Mouse (Mus musculus): Measurements from ENCODE around the gene Nr5a2. TPM values are rescaled to one million over a fixed set of nuclear protein-coding genes. Genes with fewer than 3 reads are reported as not detected.

The Nr5a2 gene
- polyA plus RNA-seq, 1 experiment from 2014 or later, result 2.0 TPM

GRCm38 (mm10) chr1:136953444-136954107 lies 6.7 kb downstream of the Nr5a2 start:
- 2% methylated on average over 15 of the region's 15 CpGs for WGBS
- no peak overlapping the region for H3K9ac ChIP-seq (replicated peaks; ENCODE audit: low read length)
- no peak overlapping the region for H3K4me3 ChIP-seq (ENCODE audit: low read depth, low read length)

GRCm38 (mm10) chr1:136952609-136953311 lies 7.5 kb downstream of the Nr5a2 start:
- Histone ChIP-seq H3K36me3 (replicated peaks; ENCODE audit: control insufficient read depth, insufficient read depth, low read depth, low read length) (no peaks in the 10 kb centered on the region), H3K9ac (replicated peaks; ENCODE audit: low read length) (peak overlapping the region; percentile 26), H3K27ac (replicated peaks; ENCODE audit: low read depth, low read length) (no peak overlapping the region), H3K4me2 (ENCODE audit: low read depth, low read length) (peak overlapping the region; percentile 50), H3K27me3 (ENCODE audit: control insufficient read depth, insufficient read depth, low read length) (peaks cover 53% of the 10 kb centered on the region), H3K9me3 (replicated peaks; ENCODE audit: control insufficient read depth, low read length) (no peaks in the 10 kb centered on the region), H3K4me3 (ENCODE audit: low read depth, low read length) (peak overlapping the region; percentile 24), H3K4me1 (ENCODE audit: control insufficient read depth, insufficient read depth, low read length) (no peaks in the 10 kb centered on the region; the same call in none of the 2 replicates)
- ATAC-seq (replicated peaks; ENCODE audit: insufficient number of reproducible peaks, low FRiP score, low TSS enrichment, low read depth) (no peak), DNase-seq (ENCODE audit: low spot score) (peak; percentile 54)
- under 1% methylated on average over 39 of the region's 39 CpGs for WGBS

More at GRCm38 (mm10) chr1:136953444-136954107, 6.7 kb downstream of the Nr5a2 start:
- ATAC-seq (replicated peaks; ENCODE audit: insufficient number of reproducible peaks, low FRiP score, low TSS enrichment, low read depth), result no peak
- H3K27ac ChIP-seq (replicated peaks; ENCODE audit: low read depth, low read length), result no peak overlapping the region
- no peaks in the 10 kb centered on the region for H3K36me3 ChIP-seq (replicated peaks; ENCODE audit: control insufficient read depth, insufficient read depth, low read depth, low read length)
- DNase-seq (ENCODE audit: low spot score), result no peak
- H3K27me3 ChIP-seq (ENCODE audit: control insufficient read depth, insufficient read depth, low read length), result peaks cover 51% of the 10 kb centered on the region
- H3K4me1 ChIP-seq (ENCODE audit: control insufficient read depth, insufficient read depth, low read length), result no peaks in the 10 kb centered on the region; the same call in none of the 2 replicates
- H3K9me3 ChIP-seq (replicated peaks; ENCODE audit: control insufficient read depth, low read length), result no peaks in the 10 kb centered on the region
- no peak overlapping the region; the same call in 1 of the 2 replicates for H3K4me2 ChIP-seq (ENCODE audit: low read depth, low read length)

- H3K27ac ChIP-seq (replicated peaks; ENCODE audit: low read depth, low read length), result no peak overlapping the region
- 1% methylated on average over 18 of the region's 21 CpGs for WGBS
- H3K27me3 ChIP-seq (ENCODE audit: control insufficient read depth, insufficient read depth, low read length), result peaks cover 59% of the 10 kb centered on the region
- no peaks in the 10 kb centered on the region for H3K36me3 ChIP-seq (replicated peaks; ENCODE audit: control insufficient read depth, insufficient read depth, low read depth, low read length)
- peak overlapping the region; percentile 50; the same call in 1 of the 2 replicates for H3K4me2 ChIP-seq (ENCODE audit: low read depth, low read length)
- no peak overlapping the region for H3K9ac ChIP-seq (replicated peaks; ENCODE audit: low read length)
- ATAC-seq (replicated peaks; ENCODE audit: insufficient number of reproducible peaks, low FRiP score, low TSS enrichment, low read depth) (no peak), DNase-seq (ENCODE audit: low spot score) (no peak)
- H3K4me3 ChIP-seq (ENCODE audit: low read depth, low read length), result peak overlapping the region; percentile 14; the same call in 1 of the 2 replicates
- H3K4me1 ChIP-seq (ENCODE audit: control insufficient read depth, insufficient read depth, low read length), result no peaks in the 10 kb centered on the region; the same call in none of the 2 replicates
- no peaks in the 10 kb centered on the region for H3K9me3 ChIP-seq (replicated peaks; ENCODE audit: control insufficient read depth, low read length)
Measured at GRCm38 (mm10) chr1:136951946-136952531, 8.2 kb downstream of the Nr5a2 start.

GRCm38 (mm10) chr1:136951155-136951650 lies 9.0 kb downstream of the Nr5a2 start:
- Histone ChIP-seq H3K36me3 (replicated peaks; ENCODE audit: control insufficient read depth, insufficient read depth, low read depth, low read length) (no peaks in the 10 kb centered on the region), H3K27me3 (ENCODE audit: control insufficient read depth, insufficient read depth, low read length) (peaks cover 61% of the 10 kb centered on the region), H3K9me3 (replicated peaks; ENCODE audit: control insufficient read depth, low read length) (no peaks in the 10 kb centered on the region), H3K4me3 (ENCODE audit: low read depth, low read length) (no peak overlapping the region), H3K4me1 (ENCODE audit: control insufficient read depth, insufficient read depth, low read length) (no peaks in the 10 kb centered on the region; the same call in none of the 2 replicates), H3K27ac (replicated peaks; ENCODE audit: low read depth, low read length) (no peak overlapping the region), H3K9ac (replicated peaks; ENCODE audit: low read length) (no peak overlapping the region), H3K4me2 (ENCODE audit: low read depth, low read length) (no peak overlapping the region)
- DNase-seq (ENCODE audit: low spot score) (no peak), ATAC-seq (replicated peaks; ENCODE audit: insufficient number of reproducible peaks, low FRiP score, low TSS enrichment, low read depth) (no peak)
- 14% methylated on average over 3 of the region's 3 CpGs for WGBS

- DNase-seq (ENCODE audit: low spot score) (no peak), ATAC-seq (replicated peaks; ENCODE audit: insufficient number of reproducible peaks, low FRiP score, low TSS enrichment, low read depth) (peak; percentile 57)
- H3K4me3 ChIP-seq (ENCODE audit: low read depth, low read length), result peak overlapping the region; percentile 39
- H3K4me2 ChIP-seq (ENCODE audit: low read depth, low read length), result peak overlapping the region; percentile 71
- no peak overlapping the region; the same call in 1 of the 2 replicates for H3K9ac ChIP-seq (replicated peaks; ENCODE audit: low read length)
- no peaks in the 10 kb centered on the region for H3K9me3 ChIP-seq (replicated peaks; ENCODE audit: control insufficient read depth, low read length)
- no peaks in the 10 kb centered on the region; the same call in none of the 2 replicates for H3K4me1 ChIP-seq (ENCODE audit: control insufficient read depth, insufficient read depth, low read length)
- no peaks in the 10 kb centered on the region for H3K36me3 ChIP-seq (replicated peaks; ENCODE audit: control insufficient read depth, insufficient read depth, low read depth, low read length)
- no peak overlapping the region for H3K27ac ChIP-seq (replicated peaks; ENCODE audit: low read depth, low read length)
- WGBS, result 2% methylated on average over 12 of the region's 12 CpGs
- H3K27me3 ChIP-seq (ENCODE audit: control insufficient read depth, insufficient read depth, low read length), result peaks cover 52% of the 10 kb centered on the region
Measured at GRCm38 (mm10) chr1:136949323-136949741, 10.9 kb downstream of the Nr5a2 start.

- Histone ChIP-seq H3K27me3 (ENCODE audit: control insufficient read depth, insufficient read depth, low read length) (peaks cover 50% of the 10 kb centered on the region), H3K9ac (replicated peaks; ENCODE audit: low read length) (peak overlapping the region; percentile 37), H3K4me1 (ENCODE audit: control insufficient read depth, insufficient read depth, low read length) (no peaks in the 10 kb centered on the region; the same call in none of the 2 replicates), H3K36me3 (replicated peaks; ENCODE audit: control insufficient read depth, insufficient read depth, low read depth, low read length) (no peaks in the 10 kb centered on the region), H3K4me3 (ENCODE audit: low read depth, low read length) (peak overlapping the region; percentile 39), H3K4me2 (ENCODE audit: low read depth, low read length) (peak overlapping the region; percentile 71), H3K9me3 (replicated peaks; ENCODE audit: control insufficient read depth, low read length) (no peaks in the 10 kb centered on the region), H3K27ac (replicated peaks; ENCODE audit: low read depth, low read length) (no peak overlapping the region)
- under 1% methylated on average over 60 of the region's 61 CpGs for WGBS
- DNase-seq (ENCODE audit: low spot score) (peak; percentile 62), ATAC-seq (replicated peaks; ENCODE audit: insufficient number of reproducible peaks, low FRiP score, low TSS enrichment, low read depth) (peak; percentile 68)
Measured at GRCm38 (mm10) chr1:136948511-136949275, 11.6 kb downstream of the Nr5a2 start.

GRCm38 (mm10) chr1:136948127-136948422 lies 12.2 kb downstream of the Nr5a2 start:
- Histone ChIP-seq H3K4me1 (ENCODE audit: control insufficient read depth, insufficient read depth, low read length) (no peaks in the 10 kb centered on the region; the same call in none of the 2 replicates), H3K9ac (replicated peaks; ENCODE audit: low read length) (peak overlapping the region; percentile 37; the same call in 1 of the 2 replicates), H3K4me2 (ENCODE audit: low read depth, low read length) (peak overlapping the region; percentile 71; the same call in 1 of the 2 replicates), H3K27me3 (ENCODE audit: control insufficient read depth, insufficient read depth, low read length) (peaks cover 50% of the 10 kb centered on the region), H3K9me3 (replicated peaks; ENCODE audit: control insufficient read depth, low read length) (no peaks in the 10 kb centered on the region), H3K4me3 (ENCODE audit: low read depth, low read length) (peak overlapping the region; percentile 21), H3K27ac (replicated peaks; ENCODE audit: low read depth, low read length) (no peak overlapping the region), H3K36me3 (replicated peaks; ENCODE audit: control insufficient read depth, insufficient read depth, low read depth, low read length) (no peaks in the 10 kb centered on the region)
- DNase-seq (ENCODE audit: low spot score) (no peak), ATAC-seq (replicated peaks; ENCODE audit: insufficient number of reproducible peaks, low FRiP score, low TSS enrichment, low read depth) (no peak)
- WGBS, result 0% methylated on average over 7 of the region's 7 CpGs
